Mouse (Mus musculus): ENCODE data around the gene Sult2a5. TPM values are rescaled to one million over a fixed set of nuclear protein-coding genes. Genes with fewer than 3 reads are reported as not detected.

Gene Sult2a5
- total RNA-seq (2021), result not detected
- long read RNA-seq, experiment 1, result 0 reads
- long read RNA-seq, experiment 2, result 0 reads

- TF ChIP-seq CTCF (conservative IDR thresholded peaks at IDR 0.05), result no peak
- Histone ChIP-seq H3K27ac (no peak within 1 kb of the TSS), H3K4me3 (no peak within 1 kb of the TSS)
- DNase-seq (ENCODE audit: low spot score in 2 of 2), result no peak
Measured at GRCm38 (mm10) chr7:13623667-13624066, at the start of gene Sult2a5. Sult2a5 (plus strand) TSS chr7:13623967.

Other genes with a start within 250 kb of the Sult2a5 start
- under 1 TPM; 0.41 to 0.59 TPM for gene Cabp5, start 225.8 kb upstream of the Sult2a5 start, total RNA-seq (2021)
- not detected for gene Bsph1, start 173.1 kb upstream of the Sult2a5 start, total RNA-seq (2021)
- not detected for gene Bsph2, start 52.9 kb upstream of the Sult2a5 start, total RNA-seq (2021)
- gene Sult2a2, start 109.5 kb downstream of the Sult2a5 start, total RNA-seq (2021), result not detected
- gene Sult2a1, start 213.4 kb downstream of the Sult2a5 start, total RNA-seq (2021), result not detected